Mouse (Mus musculus): Measurements from ENCODE around the gene Hydin.

GRCm38 (mm10) chr8:110416931-110417330 lies 150.2 kb downstream of the Hydin start:
- TF ChIP-seq CTCF (IDR thresholded peaks at IDR 0.05; ENCODE audit: borderline replicate concordance, extremely low read depth, insufficient read depth, insufficient read length) (no peak), POLR2A (IDR thresholded peaks at IDR 0.05; ENCODE audit: borderline replicate concordance, extremely low read depth, insufficient read depth, insufficient read length, poor library complexity, severe bottlenecking) (no peak)

Measured in brain, embryonic 14.5 days (tissue).